In the genomic region with DNA sequence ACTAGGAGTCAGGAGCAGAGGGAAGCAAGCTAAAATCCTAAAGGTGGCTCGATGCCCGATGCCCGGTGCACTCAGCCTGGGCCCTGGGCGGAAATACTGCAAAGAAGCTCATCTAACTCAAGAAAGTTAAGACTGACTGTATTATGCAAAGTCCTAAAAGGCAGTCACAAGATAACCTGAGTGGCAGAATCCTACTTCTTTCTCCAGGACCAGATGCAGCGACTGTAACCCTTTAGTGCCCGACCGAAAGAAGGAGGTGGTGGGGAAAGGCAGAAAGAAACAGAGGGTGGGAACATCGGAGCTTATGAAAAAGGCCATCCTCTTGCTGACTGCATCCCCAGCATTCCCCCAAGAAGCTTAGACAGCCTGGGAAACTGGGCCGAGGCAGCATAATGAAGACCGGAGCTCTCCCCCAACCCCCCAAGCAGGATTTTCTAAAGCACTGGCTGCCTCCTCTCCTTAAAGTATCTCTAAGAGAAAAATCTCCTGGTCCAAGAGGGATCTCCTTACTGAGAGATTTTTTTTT, we compare ENCODE assay signal across 8 mouse cellular contexts.
DNase-seq lines count a peak whose midpoint lies in the region; ATAC-seq and TF ChIP-seq lines count a peak whose summit lies in the region.

No protein-coding gene starts in this region.

- ATAC-seq in cerebellum, adult (ENCODE audit: insufficient number of reproducible peaks, low FRiP score, low TSS enrichment) = peak; percentile 53
- peak; percentile 62 for ATAC-seq in forebrain, embryonic 14.5 days
- peak; percentile 27; the same call in 1 of the 2 replicates for ATAC-seq in kidney, embryonic 16.5 days (ENCODE audit: low FRiP score, low TSS enrichment)
- no peak for ATAC-seq in liver, postnatal 0 days

- DNase-seq in heart, adult 11 months = peak; percentile 70
- no peak for DNase-seq in heart, adult 9 months (ENCODE audit: low spot score in 2 of 2)
- DNase-seq in forebrain, embryonic 14.5 days (ENCODE audit: low spot score) = peak; percentile 68
- DNase-seq in liver, postnatal 0 days = no peak
- no peak for DNase-seq in spleen, postnatal 14 days (ENCODE audit: low spot score in 2 of 2)

- H3K4me2 ChIP-seq in forebrain, embryonic 14.5 days (ENCODE audit: low read length) = peak overlapping the region; percentile 48
- H3K4me2 ChIP-seq in kidney, embryonic 16.5 days (replicated peaks; ENCODE audit: low read depth, low read length) = peak overlapping the region; percentile 73
- H3K4me2 ChIP-seq in liver, postnatal 0 days (ENCODE audit: low read depth, low read length) = peak overlapping the region; percentile 64

- no peak for TF ChIP-seq CTCF in liver, postnatal 0 days (IDR thresholded peaks at IDR 0.05; ENCODE audit: low read depth)
- no peak for TF ChIP-seq CTCF in small intestine, adult 2 months (IDR thresholded peaks at IDR 0.05; ENCODE audit: extremely low read depth, insufficient read length, insufficient replicate concordance, low read depth, low read length)

- no peaks in the 10 kb centered on the region for H3K9me3 ChIP-seq in forebrain, embryonic 14.5 days (replicated peaks; ENCODE audit: control insufficient read depth, low read length)
- H3K9me3 ChIP-seq in kidney, embryonic 16.5 days (ENCODE audit: low read length) = no peaks in the 10 kb centered on the region
- H3K9me3 ChIP-seq in liver, postnatal 0 days (ENCODE audit: low read length) = no peaks in the 10 kb centered on the region

- peak overlapping the region; percentile 40; the same call in 1 of the 2 replicates for H3K27ac ChIP-seq in forebrain, embryonic 14.5 days (ENCODE audit: low read depth, low read length)
- H3K27ac ChIP-seq in kidney, embryonic 16.5 days (ENCODE audit: low read length) = no peak overlapping the region
- H3K27ac ChIP-seq in liver, postnatal 0 days (ENCODE audit: low read depth) = no peak overlapping the region
- H3K27ac ChIP-seq in small intestine, adult 2 months (ENCODE audit: insufficient read depth, low read depth, low read length) = no peak overlapping the region

- TF ChIP-seq EP300 in liver, postnatal 0 days (IDR thresholded peaks at IDR 0.05; ENCODE audit: low read depth) = no peak

- H3K9ac ChIP-seq in forebrain, embryonic 14.5 days (ENCODE audit: low read length) = peak overlapping the region; percentile 62
- peak overlapping the region; percentile 59 for H3K9ac ChIP-seq in kidney, embryonic 16.5 days (replicated peaks; ENCODE audit: low read length)
- H3K9ac ChIP-seq in liver, postnatal 0 days (replicated peaks) = no peak overlapping the region

- H3K4me3 ChIP-seq in forebrain, embryonic 14.5 days (ENCODE audit: low read depth, low read length) = peak overlapping the region; percentile 53
- H3K4me3 ChIP-seq in kidney, embryonic 16.5 days (ENCODE audit: low read length) = peak overlapping the region; percentile 54
- peak overlapping the region; percentile 36; the same call in 1 of the 2 replicates for H3K4me3 ChIP-seq in liver, postnatal 0 days (ENCODE audit: low read depth, low read length)
- peak overlapping the region; percentile 39 for H3K4me3 ChIP-seq in small intestine, adult 2 months (ENCODE audit: low read depth, low read length)

- peaks cover 9% of the 10 kb centered on the region; the same call in 1 of the 2 replicates for H3K4me1 ChIP-seq in forebrain, embryonic 14.5 days (ENCODE audit: control insufficient read depth, insufficient read depth, low read length)
- peaks cover 4% of the 10 kb centered on the region; the same call in 1 of the 2 replicates for H3K4me1 ChIP-seq in kidney, embryonic 16.5 days (ENCODE audit: insufficient read depth, low read length)
- H3K4me1 ChIP-seq in liver, postnatal 0 days (ENCODE audit: insufficient read depth) = no peaks in the 10 kb centered on the region; the same call in 1 of the 2 replicates
- H3K4me1 ChIP-seq in small intestine, adult 2 months (ENCODE audit: control insufficient read depth, insufficient read depth, insufficient read length, low read length) = no peaks in the 10 kb centered on the region

- under 1% methylated on average over 10 of the region's 10 CpGs for WGBS in forebrain, embryonic 14.5 days
- 2% methylated on average over 10 of the region's 10 CpGs for WGBS in kidney, embryonic 16.5 days
- 4% methylated on average over 10 of the region's 10 CpGs for WGBS in liver, postnatal 0 days (ENCODE audit: insufficient replicate concordance)
- 7% methylated on average over 10 of the region's 10 CpGs for WGBS in small intestine, adult 2 months

- TF ChIP-seq POLR2A in small intestine, adult 2 months (IDR thresholded peaks at IDR 0.05; ENCODE audit: low read depth, low read length) = no peak

- no peaks in the 10 kb centered on the region for H3K36me3 ChIP-seq in forebrain, embryonic 14.5 days (ENCODE audit: control insufficient read depth, insufficient read depth, low read length)
- H3K36me3 ChIP-seq in kidney, embryonic 16.5 days (ENCODE audit: insufficient read depth, low read length) = no peaks in the 10 kb centered on the region
- H3K36me3 ChIP-seq in liver, postnatal 0 days (replicated peaks; ENCODE audit: insufficient read depth, low read length) = no peaks in the 10 kb centered on the region
- H3K36me3 ChIP-seq in small intestine, adult 2 months (ENCODE audit: control insufficient read depth, insufficient read depth, low read length) = no peaks in the 10 kb centered on the region

- no peaks in the 10 kb centered on the region for H3K27me3 ChIP-seq in forebrain, embryonic 14.5 days (replicated peaks; ENCODE audit: control insufficient read depth, insufficient read depth, low read length)
- H3K27me3 ChIP-seq in kidney, embryonic 16.5 days (ENCODE audit: insufficient read depth, low read length) = peaks cover 10% of the 10 kb centered on the region
- peaks cover 11% of the 10 kb centered on the region; the same call in 1 of the 2 replicates for H3K27me3 ChIP-seq in liver, postnatal 0 days (ENCODE audit: insufficient read depth, low read length)
- no peaks in the 10 kb centered on the region for H3K27me3 ChIP-seq in small intestine, adult 2 months (ENCODE audit: control insufficient read depth, insufficient read depth, low read length)

Comparison
In these comparisons a context has a peak if more than half of its experiments do, and no peak if none do; other contexts are left out.
1. DNase-seq: peak in heart, adult 11 months (single experiment) and forebrain, embryonic 14.5 days (single experiment); none in heart, adult 9 months (0 of 2), liver, postnatal 0 days (single experiment) and spleen, postnatal 14 days (0 of 2).
2. Peak in every context shown above with its lines, with median percentiles within 50 percentile points of each other: H3K4me2 ChIP-seq and H3K4me3 ChIP-seq.